Mouse (Mus musculus) thymus, postnatal 14 days (tissue): ENCODE data around the gene Tbx10.
"Not testable (repeated sequence)": the region's sequence is repeated elsewhere in the genome, so short reads cannot be mapped to it uniquely, and the experiment has no call there.

ENCODE experiments used
- DNase-seq: peaks from one replicate; pipeline ENCODE4 v3.0.0; 2021

Tbx10 gene

GRCm38 (mm10) chr19:3992416-3992815 lies at the start of gene Tbx10:
TSS of gene Tbx10 (plus strand) at chr19:3992752.
- DNase-seq, result no peak

GRCm38 (mm10) chr19:3942986-3943735 lies 49.4 kb upstream of the Tbx10 start:
- DNase-seq, result peak; percentile 69

GRCm38 (mm10) chr19:3945872-3946564 lies 46.5 kb upstream of the Tbx10 start:
- DNase-seq, result peak; percentile 83

GRCm38 (mm10) chr19:3946715-3947114 lies 45.8 kb upstream of the Tbx10 start:
- DNase-seq, result peak; percentile 81

GRCm38 (mm10) chr19:3947813-3948212 lies 44.7 kb upstream of the Tbx10 start:
- DNase-seq, result no peak

DNA sequence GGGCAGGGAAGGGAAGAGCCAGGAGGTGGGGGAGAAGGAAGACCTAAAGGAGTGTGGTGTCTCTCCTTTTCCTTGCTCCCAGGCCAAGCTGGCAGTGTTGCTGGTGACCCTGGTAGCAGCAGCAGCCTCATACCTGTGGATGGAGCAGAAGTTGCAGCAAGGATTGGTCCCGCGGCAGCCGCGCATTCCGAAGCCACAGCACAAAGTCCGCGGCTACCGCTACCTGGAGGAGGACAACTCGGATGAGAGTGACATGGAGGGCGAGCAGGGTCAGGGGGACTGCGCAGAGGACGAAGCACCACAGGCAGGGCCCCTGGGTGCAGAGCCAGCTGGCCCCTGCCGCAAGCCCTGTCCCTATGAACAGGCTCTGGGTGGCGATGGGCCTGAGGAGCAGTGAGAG lies 44.0 kb upstream of the Tbx10 start:
- no peak for DNase-seq

- DNase-seq, result no peak
Observed at GRCm38 (mm10) chr19:3950331-3950730, 42.2 kb upstream of the Tbx10 start.

- no peak for DNase-seq
Observed at GRCm38 (mm10) chr19:3951461-3951860, 41.1 kb upstream of the Tbx10 start.

- DNase-seq, result no peak
Observed at GRCm38 (mm10) chr19:3952099-3952498, 40.5 kb upstream of the Tbx10 start.

DNA sequence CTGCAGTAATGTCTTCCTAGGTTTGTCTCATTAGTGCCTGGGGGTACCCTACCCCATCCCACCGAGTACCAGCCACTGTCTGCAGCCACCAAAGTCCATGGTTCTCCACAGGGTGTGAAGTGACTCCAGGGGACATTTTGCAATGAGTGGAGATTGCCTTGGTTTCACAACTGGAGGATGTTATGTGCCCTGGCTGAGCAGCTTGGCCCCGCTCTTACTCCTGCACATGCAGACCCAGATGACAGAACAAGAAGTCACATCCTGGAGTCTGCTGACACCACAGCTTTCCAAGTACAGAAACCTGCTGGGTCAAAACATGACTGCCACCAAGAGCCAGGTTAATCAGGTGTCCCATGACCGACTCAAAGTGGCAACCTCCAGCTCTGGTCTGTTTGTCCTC lies 37.5 kb upstream of the Tbx10 start:
- no peak for DNase-seq

DNA sequence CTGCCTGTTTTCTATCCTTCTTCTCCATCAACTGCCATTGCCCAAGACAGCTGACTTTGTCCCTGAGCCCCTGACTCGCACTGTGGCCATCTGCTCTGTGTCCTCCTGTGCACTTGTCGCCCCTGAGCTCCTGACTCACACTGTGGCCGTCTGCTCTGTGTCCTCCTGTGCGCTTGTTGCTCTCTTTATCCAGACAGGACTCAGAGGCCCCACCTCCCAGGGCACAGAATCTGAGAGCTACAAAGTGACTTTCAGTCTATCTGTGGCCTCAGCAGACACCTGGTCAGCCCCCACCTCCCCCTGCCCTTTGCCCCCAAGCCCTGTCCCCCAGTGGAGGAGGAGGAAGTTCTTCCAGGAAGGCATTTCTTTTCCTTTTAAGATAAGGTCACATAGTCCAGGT lies 36.7 kb upstream of the Tbx10 start:
- no peak for DNase-seq

DNA sequence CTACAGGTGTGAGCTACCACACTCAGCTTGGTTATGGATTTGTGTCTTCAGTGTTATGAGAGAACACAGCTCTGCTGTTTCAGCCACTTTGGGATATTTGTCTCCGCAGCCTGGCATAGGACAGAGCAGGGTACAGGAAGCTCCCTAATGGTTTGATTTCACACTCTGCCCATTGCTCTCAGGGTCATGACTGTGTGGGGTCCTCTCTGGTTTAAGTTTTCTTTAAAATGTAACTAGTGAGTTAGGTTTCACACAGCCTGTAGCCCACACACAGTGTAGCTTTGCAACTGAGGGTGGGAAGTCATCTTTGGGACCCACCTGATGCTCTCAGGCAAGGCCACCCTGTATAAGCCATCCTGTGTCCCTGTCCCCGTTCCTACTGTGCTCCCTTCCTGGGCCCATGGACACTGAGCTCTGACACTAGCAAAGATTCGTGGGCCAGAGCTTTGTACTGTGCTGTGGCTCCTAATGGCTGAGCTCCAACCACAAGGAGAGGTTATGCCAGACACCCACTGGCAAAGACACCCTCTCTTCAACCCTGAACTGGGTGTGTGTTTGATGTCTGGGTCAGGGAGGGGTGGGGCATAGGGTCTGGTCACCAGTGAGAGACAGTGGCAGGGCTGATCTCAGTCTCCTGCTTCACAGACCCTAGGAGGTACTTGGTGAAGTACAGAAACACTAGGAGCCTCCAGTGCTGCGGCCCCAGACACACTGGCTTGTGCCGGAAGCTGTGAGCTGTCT lies 35.1 kb upstream of the Tbx10 start:
- not testable (repeated sequence) for DNase-seq

GRCm38 (mm10) chr19:3958470-3958869 lies 34.1 kb upstream of the Tbx10 start, which contains the start of gene Aldh3b3:
TSS of gene Aldh3b3 (plus strand) at chr19:3958645.
- no peak for DNase-seq

- DNase-seq, result no peak
Observed at GRCm38 (mm10) chr19:3959030-3959429, 33.5 kb upstream of the Tbx10 start.

DNA sequence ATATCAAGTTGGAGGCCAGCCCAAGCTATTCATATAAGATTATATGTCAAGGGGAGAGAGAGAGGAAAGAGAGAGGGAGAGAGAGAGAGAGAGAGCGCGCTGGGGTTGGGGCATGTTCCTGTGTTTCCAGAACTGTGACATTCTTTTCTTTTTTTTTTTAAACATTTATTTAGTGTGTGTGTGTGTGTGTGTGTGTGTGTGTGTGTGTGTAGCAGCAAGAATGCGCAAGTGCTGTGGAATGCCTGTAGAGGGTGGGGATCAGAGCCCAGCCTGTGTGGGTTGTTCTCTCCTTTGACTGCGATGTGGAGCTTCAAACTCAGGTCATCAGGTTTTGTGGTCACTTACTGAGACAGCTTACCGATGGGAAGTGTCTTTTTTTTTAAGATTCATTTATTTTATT lies 32.3 kb upstream of the Tbx10 start:
- no peak for DNase-seq

- DNase-seq, result not testable (repeated sequence)
Observed at GRCm38 (mm10) chr19:3961805-3962204, 30.7 kb upstream of the Tbx10 start.

- DNase-seq, result peak; percentile 30
Observed at GRCm38 (mm10) chr19:3962469-3962868, 30.1 kb upstream of the Tbx10 start.

DNA sequence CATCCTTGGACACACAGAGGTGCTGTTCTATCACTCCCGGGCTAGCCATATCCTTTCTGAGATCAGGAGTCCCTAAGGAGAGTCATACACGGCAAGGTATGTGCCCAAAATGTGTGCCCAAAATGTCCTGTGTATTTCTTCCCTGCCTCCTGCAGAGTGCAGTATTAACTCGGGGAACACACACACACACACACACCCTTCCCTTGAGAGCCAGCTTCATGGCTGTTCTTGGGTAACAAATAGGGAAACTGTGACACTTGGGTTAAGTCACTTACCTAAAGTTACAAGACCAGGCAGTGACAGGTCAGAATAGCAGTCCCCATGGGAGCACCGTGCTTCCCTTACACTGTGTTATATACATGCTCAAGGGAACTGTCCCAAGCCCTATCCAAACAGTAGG lies 28.5 kb upstream of the Tbx10 start:
- DNase-seq, result no peak

GRCm38 (mm10) chr19:3966330-3967075 lies 26.0 kb upstream of the Tbx10 start:
- no peak for DNase-seq

DNA sequence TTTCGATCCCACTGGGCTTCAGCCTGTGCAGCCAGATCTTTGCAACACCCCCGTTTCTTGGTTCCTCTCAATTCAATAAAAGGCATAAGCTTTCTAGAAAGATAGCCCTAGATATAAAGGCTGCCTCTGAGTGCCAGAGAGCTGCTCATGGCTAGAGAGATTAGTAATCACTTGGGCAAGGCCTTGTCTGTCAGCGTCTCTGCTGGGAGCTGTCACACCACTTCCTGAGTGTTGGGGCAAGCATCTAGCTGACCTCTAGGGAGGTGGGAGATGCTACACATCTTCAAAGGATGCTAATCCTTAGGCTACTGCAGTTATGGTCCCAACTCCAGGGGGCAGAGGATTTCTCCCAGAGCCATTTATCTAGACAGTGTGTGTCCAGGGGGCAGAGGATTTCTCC lies 25.3 kb upstream of the Tbx10 start:
- no peak for DNase-seq

DNA sequence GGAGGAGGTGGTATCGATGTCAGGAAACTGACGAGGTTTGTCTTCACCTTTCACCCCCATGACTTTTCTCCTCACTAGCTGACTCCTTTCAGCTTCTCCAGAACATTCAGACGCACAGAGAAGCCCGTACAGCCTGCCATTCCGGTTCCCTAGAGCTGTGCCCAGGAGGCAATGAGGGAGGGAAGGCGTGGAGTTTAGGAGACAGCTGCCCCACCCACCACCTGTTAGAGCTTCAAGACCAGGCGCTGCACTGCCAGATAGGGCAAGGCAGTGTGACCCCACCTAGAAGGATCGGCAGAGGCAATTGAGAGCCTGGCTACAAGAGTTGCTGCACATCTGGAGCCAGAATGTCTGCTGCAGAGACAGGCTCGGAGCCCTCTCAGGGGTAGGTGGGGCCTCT lies 20.3 kb upstream of the Tbx10 start, which contains the start of gene Aldh3b2:
TSS of gene Aldh3b2 (plus strand) at position 100 of the 400 bp plus-strand sequence.
- DNase-seq, result no peak

- not testable (repeated sequence) for DNase-seq
Observed at GRCm38 (mm10) chr19:3974608-3975007, 17.9 kb upstream of the Tbx10 start.

- no peak for DNase-seq
Observed at GRCm38 (mm10) chr19:3975866-3976265, 16.7 kb upstream of the Tbx10 start.
